Mouse (Mus musculus): Measurements from ENCODE around the gene Cep164. TPM values are rescaled to one million over a fixed set of nuclear protein-coding genes. Genes with fewer than 3 reads are reported as not detected.

Gene Cep164
- total RNA-seq (2014; rRNA removed) (17.1 and 21.3 TPM in 2 replicates), polyA plus RNA-seq (2015; fragmentation: Nextera tagmentation; extraction: Ambion mirVana) (12.2 and 17.7 TPM in 2 replicates)

DNA sequence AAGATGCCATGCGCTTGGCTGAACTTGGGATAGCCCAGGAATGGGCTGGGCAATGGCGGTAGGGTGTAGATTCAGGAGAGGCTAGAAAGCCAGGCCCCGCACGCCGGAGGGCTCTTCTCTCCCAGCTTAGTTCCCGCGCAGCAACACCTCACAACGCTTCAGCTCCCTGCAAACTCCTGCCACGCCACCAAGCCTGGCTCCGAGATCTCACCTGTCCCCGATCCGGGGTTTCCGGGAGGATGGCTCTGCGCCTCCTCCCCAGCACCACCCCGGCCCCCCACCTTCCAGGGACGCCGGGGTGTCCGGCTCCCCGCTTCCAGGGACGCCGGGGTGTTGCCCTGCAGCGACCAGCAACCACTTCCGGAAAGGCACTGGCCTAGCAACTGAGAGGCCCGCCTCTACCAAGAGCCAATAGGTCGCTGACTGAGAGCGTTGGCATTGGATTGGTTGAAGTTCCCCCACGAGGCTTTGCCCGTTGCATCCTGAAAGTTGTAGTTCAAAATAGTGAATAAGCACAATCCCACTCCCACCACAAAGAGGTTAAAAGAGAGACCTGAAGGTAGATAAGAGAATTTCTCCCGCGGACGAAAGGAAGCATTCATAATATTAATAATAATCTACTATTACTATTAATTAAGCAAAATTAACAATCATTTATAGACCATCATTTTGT lies at the start of gene Cep164:
Gene Cep164 (minus strand): TSS at position 401 of the 673 bp plus-strand sequence.
- no peaks in the 10 kb centered on the region; the same call in 1 of the 2 replicates for H3K4me1 ChIP-seq (ENCODE audit: insufficient read depth, low read length)
- peak within 1 kb of the TSS; percentile 86 for H3K4me2 ChIP-seq (ENCODE audit: low read depth, low read length, poor library complexity, severe bottlenecking)
- no peak for TF ChIP-seq CTCF (IDR thresholded peaks at IDR 0.05)
- peak; percentile 94 for ATAC-seq (ENCODE audit: low FRiP score)
- peak within 1 kb of the TSS; percentile 63 for H3K9ac ChIP-seq (replicated peaks; ENCODE audit: low read length, poor library complexity, severe bottlenecking)
- peak; percentile 98 for DNase-seq (ENCODE audit: low spot score)
- H3K27ac ChIP-seq (ENCODE audit: low read depth, low read length), result peak within 1 kb of the TSS; percentile 71
- peak within 1 kb of the TSS; percentile 78 for H3K4me3 ChIP-seq (ENCODE audit: low read depth, low read length)
- no peaks in the 10 kb centered on the region for H3K9me3 ChIP-seq (ENCODE audit: low read length)
- WGBS, result under 1% methylated on average over 31 of the region's 31 CpGs
- no peaks in the 10 kb centered on the region for H3K36me3 ChIP-seq (ENCODE audit: insufficient read depth, low read length)
- no peaks in the 10 kb centered on the region for H3K27me3 ChIP-seq (ENCODE audit: insufficient read depth, low read length)

DNA sequence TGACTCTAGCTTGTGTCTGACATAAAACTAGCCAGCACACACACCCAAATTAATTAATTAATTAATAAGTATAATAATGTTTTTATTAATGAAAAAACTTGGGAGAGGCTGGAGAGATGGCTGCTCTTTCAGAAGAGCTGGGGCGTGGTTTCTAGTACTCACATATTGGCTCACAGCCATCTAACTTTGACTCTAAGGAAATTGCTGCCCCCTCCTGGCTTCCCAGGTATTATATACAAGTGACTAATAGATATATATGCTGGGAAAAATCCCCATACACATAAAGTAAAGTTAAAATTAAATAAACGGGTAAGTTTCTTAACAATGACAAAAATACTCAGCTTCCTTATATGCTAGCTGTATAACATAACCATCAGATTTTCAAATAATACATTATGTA lies 49.4 kb upstream of the Cep164 start:
- Histone ChIP-seq H3K4me1 (ENCODE audit: insufficient read depth, low read length) (no peaks in the 10 kb centered on the region), H3K9me3 (ENCODE audit: low read length) (no peaks in the 10 kb centered on the region), H3K36me3 (ENCODE audit: insufficient read depth, low read length) (peaks cover 2% of the 10 kb centered on the region), H3K4me3 (ENCODE audit: low read depth, low read length) (no peak overlapping the region), H3K27ac (ENCODE audit: low read depth, low read length) (no peak overlapping the region), H3K9ac (replicated peaks; ENCODE audit: low read length, poor library complexity, severe bottlenecking) (no peak overlapping the region), H3K27me3 (ENCODE audit: insufficient read depth, low read length) (no peaks in the 10 kb centered on the region), H3K4me2 (ENCODE audit: low read depth, low read length, poor library complexity, severe bottlenecking) (no peak overlapping the region)
- no peak for ATAC-seq (ENCODE audit: low FRiP score)
- 75% methylated on average over 2 of the region's 2 CpGs for WGBS
- TF ChIP-seq CTCF (IDR thresholded peaks at IDR 0.05), result peak; percentile 34
- DNase-seq (ENCODE audit: low spot score), result peak; percentile 65

DNA sequence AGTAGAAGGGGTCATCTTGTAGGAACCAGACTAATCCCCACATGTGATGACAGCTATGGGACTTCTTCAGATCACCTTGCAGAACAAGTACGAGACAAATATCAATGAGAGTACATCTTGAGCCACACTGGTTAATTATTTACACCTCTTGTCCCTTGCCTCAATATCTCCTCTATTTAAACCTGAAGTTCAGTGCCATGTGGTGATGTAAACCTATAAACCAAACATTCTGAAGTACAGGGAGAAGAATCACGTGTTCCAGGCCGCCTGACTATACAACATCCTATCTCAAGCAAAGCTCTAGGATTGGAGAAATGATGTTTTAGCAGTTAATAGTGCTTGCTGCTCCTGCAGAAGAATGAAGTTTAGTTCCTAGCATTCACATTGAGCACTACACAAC lies 41.8 kb upstream of the Cep164 start:
- Histone ChIP-seq H3K27me3 (ENCODE audit: insufficient read depth, low read length) (no peaks in the 10 kb centered on the region), H3K36me3 (ENCODE audit: insufficient read depth, low read length) (peaks cover 41% of the 10 kb centered on the region), H3K9ac (replicated peaks; ENCODE audit: low read length, poor library complexity, severe bottlenecking) (no peak overlapping the region), H3K4me1 (ENCODE audit: insufficient read depth, low read length) (no peaks in the 10 kb centered on the region), H3K4me3 (ENCODE audit: low read depth, low read length) (no peak overlapping the region), H3K27ac (ENCODE audit: low read depth, low read length) (no peak overlapping the region), H3K9me3 (ENCODE audit: low read length) (no peaks in the 10 kb centered on the region), H3K4me2 (ENCODE audit: low read depth, low read length, poor library complexity, severe bottlenecking) (no peak overlapping the region)
- no peak for TF ChIP-seq CTCF (IDR thresholded peaks at IDR 0.05)
- ATAC-seq (ENCODE audit: low FRiP score) (no peak), DNase-seq (ENCODE audit: low spot score) (no peak)
- whole genome bisulfite sequencing, result 95% methylated on average over 3 of the region's 3 CpGs

DNA sequence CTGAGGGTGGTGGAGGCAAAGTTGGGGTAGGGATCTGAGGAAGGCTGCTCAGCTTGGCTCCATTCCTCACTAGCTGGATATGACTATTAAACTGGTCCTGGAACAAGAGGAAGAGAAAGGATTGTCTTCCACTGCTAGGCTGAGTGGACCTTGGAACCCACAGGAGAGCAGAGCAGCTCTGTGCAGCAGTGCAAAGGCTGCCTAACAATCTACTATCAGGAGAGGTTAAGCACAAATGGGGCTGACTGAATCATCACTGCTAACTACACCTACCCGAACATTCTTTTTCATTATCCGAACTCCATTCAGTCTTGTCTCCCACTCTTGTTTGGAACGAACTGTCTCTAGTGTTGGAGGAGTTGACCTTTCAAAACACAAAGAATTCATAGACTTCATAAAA lies 40.7 kb upstream of the Cep164 start:
- peaks cover 50% of the 10 kb centered on the region for H3K36me3 ChIP-seq (ENCODE audit: insufficient read depth, low read length)
- 96% methylated on average over 3 of the region's 3 CpGs for WGBS
- ATAC-seq (ENCODE audit: low FRiP score), result no peak

DNA sequence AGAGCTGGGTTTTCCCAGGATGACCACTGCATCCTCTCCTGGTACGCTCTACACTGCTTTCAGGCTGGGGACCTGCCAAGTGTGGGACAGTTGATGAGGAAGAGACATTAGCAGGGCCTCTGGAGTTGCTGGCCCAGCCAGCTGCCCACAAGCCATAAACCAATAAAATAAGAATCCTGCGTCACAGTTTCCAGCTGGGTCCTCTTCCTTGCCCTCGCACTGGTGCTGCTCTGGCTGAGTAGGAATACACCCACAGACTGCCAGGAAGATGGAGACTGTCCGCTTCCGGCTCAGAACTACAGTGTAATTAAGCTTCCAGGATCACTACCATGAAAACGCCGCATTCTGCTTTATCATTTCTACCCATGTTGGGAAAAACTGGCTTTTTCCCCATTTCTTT lies 33.3 kb upstream of the Cep164 start:
- ATAC-seq (ENCODE audit: low FRiP score) (no peak), DNase-seq (ENCODE audit: low spot score) (no peak)
- Histone ChIP-seq H3K4me2 (ENCODE audit: low read depth, low read length, poor library complexity, severe bottlenecking) (no peak overlapping the region), H3K4me1 (ENCODE audit: insufficient read depth, low read length) (no peaks in the 10 kb centered on the region), H3K27me3 (ENCODE audit: insufficient read depth, low read length) (no peaks in the 10 kb centered on the region), H3K9ac (replicated peaks; ENCODE audit: low read length, poor library complexity, severe bottlenecking) (no peak overlapping the region), H3K36me3 (ENCODE audit: insufficient read depth, low read length) (peaks cover 81% of the 10 kb centered on the region), H3K27ac (ENCODE audit: low read depth, low read length) (no peak overlapping the region), H3K4me3 (ENCODE audit: low read depth, low read length) (no peak overlapping the region), H3K9me3 (ENCODE audit: low read length) (no peaks in the 10 kb centered on the region)
- no peak for TF ChIP-seq CTCF (IDR thresholded peaks at IDR 0.05)
- WGBS, result 93% methylated on average over 7 of the region's 7 CpGs

More for the DNA sequence above, 40.7 kb upstream of the Cep164 start:
- no peak overlapping the region for H3K9ac ChIP-seq (replicated peaks; ENCODE audit: low read length, poor library complexity, severe bottlenecking)
- H3K4me3 ChIP-seq (ENCODE audit: low read depth, low read length), result no peak overlapping the region
- DNase-seq (ENCODE audit: low spot score), result no peak
- H3K9me3 ChIP-seq (ENCODE audit: low read length), result no peaks in the 10 kb centered on the region
- no peak overlapping the region for H3K27ac ChIP-seq (ENCODE audit: low read depth, low read length)
- no peak overlapping the region for H3K4me2 ChIP-seq (ENCODE audit: low read depth, low read length, poor library complexity, severe bottlenecking)
- TF ChIP-seq CTCF (IDR thresholded peaks at IDR 0.05), result no peak
- no peaks in the 10 kb centered on the region for H3K4me1 ChIP-seq (ENCODE audit: insufficient read depth, low read length)
- H3K27me3 ChIP-seq (ENCODE audit: insufficient read depth, low read length), result no peaks in the 10 kb centered on the region

DNA sequence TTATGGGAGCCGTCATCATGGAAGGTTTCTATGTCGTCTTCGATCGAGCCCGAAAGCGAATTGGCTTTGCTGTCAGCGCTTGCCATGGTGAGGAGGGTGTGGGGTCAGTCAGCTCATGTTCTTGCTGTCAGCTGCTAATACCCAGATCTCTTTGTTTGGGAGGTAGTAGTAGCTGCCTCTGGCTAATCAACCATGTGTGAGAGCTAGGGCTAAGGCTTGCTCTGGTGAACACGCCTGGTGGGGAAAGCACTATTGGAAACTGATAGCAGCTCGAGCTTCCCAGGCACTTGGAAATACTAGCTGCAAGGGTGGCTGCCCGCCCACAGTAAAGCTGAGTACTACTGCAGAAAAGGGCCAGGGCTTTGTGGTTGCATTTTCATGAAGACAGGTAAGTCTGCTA lies 30.9 kb upstream of the Cep164 start:
- no peak overlapping the region for H3K9ac ChIP-seq (replicated peaks; ENCODE audit: low read length, poor library complexity, severe bottlenecking)
- no peak for TF ChIP-seq CTCF (IDR thresholded peaks at IDR 0.05)
- no peaks in the 10 kb centered on the region for H3K4me1 ChIP-seq (ENCODE audit: insufficient read depth, low read length)
- H3K27ac ChIP-seq (ENCODE audit: low read depth, low read length), result no peak overlapping the region
- no peaks in the 10 kb centered on the region for H3K9me3 ChIP-seq (ENCODE audit: low read length)
- H3K4me2 ChIP-seq (ENCODE audit: low read depth, low read length, poor library complexity, severe bottlenecking), result no peak overlapping the region
- ATAC-seq (ENCODE audit: low FRiP score) (no peak), DNase-seq (ENCODE audit: low spot score) (no peak)
- H3K4me3 ChIP-seq (ENCODE audit: low read depth, low read length), result no peak overlapping the region
- peaks cover 77% of the 10 kb centered on the region for H3K36me3 ChIP-seq (ENCODE audit: insufficient read depth, low read length)
- 92% methylated on average over 10 of the region's 10 CpGs for WGBS
- H3K27me3 ChIP-seq (ENCODE audit: insufficient read depth, low read length), result no peaks in the 10 kb centered on the region
